Mouse (Mus musculus) liver, embryonic 12.5 days (tissue): Measurements from ENCODE around the gene Gp9. TPM values are rescaled to one million over a fixed set of nuclear protein-coding genes. Genes with fewer than 3 reads are reported as not detected.

Experiments
- ATAC-seq: fragments of 200-750 bp; cut with Nextera tagmentation; 2 replicates; pipeline ENCODE4 v1.8.0; 2017; ENCODE audit warnings: moderate number of reproducible peaks, mild to moderate bottlenecking, moderate library complexity
- H3K27ac ChIP-seq: fragments of 300-500 bp; sonication (generic); 2 replicates; pipeline ENCODE4 v1.5.1; 2016; ENCODE audit warnings: mild to moderate bottlenecking
- H3K27me3 ChIP-seq: fragments of 300-500 bp; sonication (generic); replicated peaks from 2 replicates; pipeline ENCODE4 v1.6.1; 2016; ENCODE audit warnings: mild to moderate bottlenecking, moderate library complexity
- H3K36me3 ChIP-seq: fragments of 300-500 bp; sonication (generic); 2 replicates; pipeline ENCODE4 v1.6.1; 2016; ENCODE audit warnings: mild to moderate bottlenecking, moderate library complexity
- H3K4me1 ChIP-seq: fragments of 300-500 bp; sonication (generic); 2 replicates; pipeline ENCODE4 v1.6.1; 2016
- H3K4me2 ChIP-seq: fragments of 300-500 bp; sonication (generic); 2 replicates; pipeline ENCODE4 v1.6.1; 2016; ENCODE audit warnings: mild to moderate bottlenecking, moderate library complexity
- H3K4me3 ChIP-seq: fragments of 300-500 bp; sonication (generic); 2 replicates; pipeline ENCODE4 v1.5.1; 2016; ENCODE audit warnings: mild to moderate bottlenecking, moderate library complexity
- H3K9ac ChIP-seq: fragments of 300-500 bp; sonication (generic); 2 replicates; pipeline ENCODE4 v1.6.1; 2016; ENCODE audit warnings: mild to moderate bottlenecking, moderate library complexity
- H3K9me3 ChIP-seq: fragments of 300-500 bp; sonication (generic); replicated peaks from 2 replicates; pipeline ENCODE4 v1.6.1; 2016; ENCODE audit warnings: mild to moderate bottlenecking, moderate library complexity
- WGBS: fragments of 180-500 bp; shearing (Covaris S2); methylation state at CpG from one replicate; pipeline ENCODE4 v1.1.7; 2016; ENCODE audit not compliant: insufficient replicate concordance; 5-methylcytosine and 5-hydroxymethylcytosine counted together
- polyA plus RNA-seq: library from polyadenylated mRNA; unstranded; fragments of >200 nt; fragmentation: Nextera tagmentation; extraction: Ambion mirVana; gene quantifications from 2 replicates; pipeline ENCODE4 v1.2.1, GENCODE M21; 2016

Gene Gp9
- polyA plus RNA-seq, result 40.9 and 44.2 TPM in 2 replicates

- peak within 1 kb of the TSS; percentile 45 for H3K4me3 ChIP-seq
- 18% methylated on average over 2 of the region's 2 CpGs for WGBS
- peak within 1 kb of the TSS; percentile 76 for H3K9ac ChIP-seq
Measured at GRCm38 (mm10) chr6:87777842-87778241, at the start of gene Gp9. Gene Gp9, plus strand, starts transcription at chr6:87778072.

GRCm38 (mm10) chr6:87728102-87728501 lies 49.8 kb upstream of the Gp9 start:
- Histone ChIP-seq H3K4me2 (no peak overlapping the region), H3K9me3 (no peaks in the 10 kb centered on the region), H3K27ac (no peak overlapping the region), H3K4me1 (peaks cover 17% of the 10 kb centered on the region), H3K36me3 (no peaks in the 10 kb centered on the region), H3K27me3 (peaks cover 62% of the 10 kb centered on the region), H3K9ac (no peak overlapping the region), H3K4me3 (no peak overlapping the region)
- 16% methylated on average over 3 of the region's 3 CpGs for WGBS
- ATAC-seq, result 0 out of 2 replicates have a peak, but pooled peaks have one; percentile 25

More at GRCm38 (mm10) chr6:87777842-87778241, at the start of gene Gp9:
- H3K27me3 ChIP-seq, result no peaks in the 10 kb centered on the region
- H3K27ac ChIP-seq, result peak within 1 kb of the TSS; percentile 95
- no peak for ATAC-seq
- H3K9me3 ChIP-seq, result no peaks in the 10 kb centered on the region
- peak within 1 kb of the TSS; percentile 66 for H3K4me2 ChIP-seq
- no peaks in the 10 kb centered on the region for H3K36me3 ChIP-seq
- H3K4me1 ChIP-seq, result peaks cover 50% of the 10 kb centered on the region

GRCm38 (mm10) chr6:87730141-87730540 lies 47.7 kb upstream of the Gp9 start:
- WGBS, result 30% methylated on average over 13 of the region's 13 CpGs
- peak overlapping the region; percentile 53 for H3K4me3 ChIP-seq

GRCm38 (mm10) chr6:87730591-87731462 lies 47.0 kb upstream of the Gp9 start, which contains the start of gene Efcc1:
Gene Efcc1, plus strand, starts transcription at chr6:87730869.
- Histone ChIP-seq H3K4me2 (peak within 1 kb of the TSS; percentile 69), H3K27me3 (peaks cover 89% of the 10 kb centered on the region), H3K9ac (peak within 1 kb of the TSS; percentile 44; the same call in 1 of the 2 replicates), H3K4me3 (peak within 1 kb of the TSS; percentile 53), H3K4me1 (peaks cover 20% of the 10 kb centered on the region), H3K36me3 (no peaks in the 10 kb centered on the region), H3K9me3 (no peaks in the 10 kb centered on the region), H3K27ac (no peak within 1 kb of the TSS)
- no peak for ATAC-seq
- under 1% methylated on average over 83 of the region's 90 CpGs for WGBS

More at GRCm38 (mm10) chr6:87730141-87730540, 47.7 kb upstream of the Gp9 start:
- H3K4me2 ChIP-seq, result peak overlapping the region; percentile 69
- H3K27ac ChIP-seq, result no peak overlapping the region
- ATAC-seq, result no peak
- peaks cover 82% of the 10 kb centered on the region for H3K27me3 ChIP-seq
- peaks cover 20% of the 10 kb centered on the region for H3K4me1 ChIP-seq
- no peak overlapping the region for H3K9ac ChIP-seq
- no peaks in the 10 kb centered on the region for H3K9me3 ChIP-seq
- H3K36me3 ChIP-seq, result no peaks in the 10 kb centered on the region

GRCm38 (mm10) chr6:87731463-87732095 lies 46.3 kb upstream of the Gp9 start:
- H3K9ac ChIP-seq, result peak overlapping the region; percentile 44; the same call in 1 of the 2 replicates
- ATAC-seq, result no peak

GRCm38 (mm10) chr6:87732151-87733011 lies 45.5 kb upstream of the Gp9 start:
- Histone ChIP-seq H3K27me3 (peaks cover 97% of the 10 kb centered on the region), H3K4me2 (peak overlapping the region; percentile 69), H3K9ac (no peak overlapping the region), H3K4me3 (peak overlapping the region; percentile 42), H3K36me3 (no peaks in the 10 kb centered on the region), H3K4me1 (peaks cover 21% of the 10 kb centered on the region), H3K27ac (no peak overlapping the region), H3K9me3 (no peaks in the 10 kb centered on the region)
- WGBS, result 6% methylated on average over 49 of the region's 53 CpGs
- no peak for ATAC-seq

More at GRCm38 (mm10) chr6:87731463-87732095, 46.3 kb upstream of the Gp9 start:
- Histone ChIP-seq H3K27ac (no peak overlapping the region), H3K9me3 (no peaks in the 10 kb centered on the region), H3K27me3 (peaks cover 96% of the 10 kb centered on the region), H3K4me1 (peaks cover 20% of the 10 kb centered on the region), H3K4me3 (peak overlapping the region; percentile 53), H3K36me3 (no peaks in the 10 kb centered on the region), H3K4me2 (peak overlapping the region; percentile 69)
- 6% methylated on average over 19 of the region's 19 CpGs for WGBS

- Histone ChIP-seq H3K4me3 (peak overlapping the region; percentile 42; the same call in 1 of the 2 replicates), H3K27ac (no peak overlapping the region), H3K36me3 (no peaks in the 10 kb centered on the region), H3K9me3 (no peaks in the 10 kb centered on the region), H3K9ac (no peak overlapping the region), H3K4me2 (peak overlapping the region; percentile 69), H3K27me3 (peaks cover 89% of the 10 kb centered on the region), H3K4me1 (peaks cover 31% of the 10 kb centered on the region)
- 42% methylated on average over 14 of the region's 14 CpGs for whole genome bisulfite sequencing
- ATAC-seq, result no peak
Measured at GRCm38 (mm10) chr6:87733131-87733930, 44.5 kb upstream of the Gp9 start.

GRCm38 (mm10) chr6:87734136-87734535 lies 43.7 kb upstream of the Gp9 start:
- H3K4me1 ChIP-seq, result peaks cover 39% of the 10 kb centered on the region
- 67% methylated on average over 5 of the region's 5 CpGs for WGBS
- ATAC-seq, result no peak

GRCm38 (mm10) chr6:87736923-87737322 lies 40.9 kb upstream of the Gp9 start:
- Histone ChIP-seq H3K9me3 (no peaks in the 10 kb centered on the region), H3K27ac (no peak overlapping the region), H3K9ac (no peak overlapping the region), H3K4me1 (peaks cover 65% of the 10 kb centered on the region), H3K36me3 (no peaks in the 10 kb centered on the region), H3K4me3 (no peak overlapping the region), H3K27me3 (peaks cover 55% of the 10 kb centered on the region), H3K4me2 (no peak overlapping the region)
- ATAC-seq, result no peak
- 65% methylated on average over 4 of the region's 4 CpGs for WGBS

More at GRCm38 (mm10) chr6:87734136-87734535, 43.7 kb upstream of the Gp9 start:
- Histone ChIP-seq H3K4me2 (no peak overlapping the region), H3K9ac (no peak overlapping the region), H3K27ac (no peak overlapping the region), H3K4me3 (no peak overlapping the region), H3K36me3 (no peaks in the 10 kb centered on the region), H3K27me3 (peaks cover 83% of the 10 kb centered on the region), H3K9me3 (no peaks in the 10 kb centered on the region)

- H3K4me3 ChIP-seq, result no peak overlapping the region
- 66% methylated on average over 4 of the region's 4 CpGs for WGBS
- peaks cover 65% of the 10 kb centered on the region for H3K4me1 ChIP-seq
- no peak overlapping the region for H3K9ac ChIP-seq
- H3K4me2 ChIP-seq, result no peak overlapping the region
- H3K27ac ChIP-seq, result 0 out of 2 replicates have a peak overlapping the region, but pooled peaks have one; percentile 15
- no peak for ATAC-seq
- peaks cover 43% of the 10 kb centered on the region for H3K27me3 ChIP-seq
- H3K9me3 ChIP-seq, result no peaks in the 10 kb centered on the region
- no peaks in the 10 kb centered on the region for H3K36me3 ChIP-seq
Measured at GRCm38 (mm10) chr6:87737921-87738626, 39.8 kb upstream of the Gp9 start.
